Mouse (Mus musculus) brain, embryonic 18.5 days (tissue): ENCODE results near the gene Rcvrn.

Experiments used
- DNase-seq: peaks from one replicate; pipeline ENCODE4 v3.0.0-alpha.2; 2012; ENCODE audit warnings: low read depth, low spot score

The Rcvrn gene

GRCm38 (mm10) chr11:67694703-67695376, at the start of gene Rcvrn:
TSS of gene Rcvrn (plus strand) at chr11:67695326.
- DNase-seq, result no peak

GRCm38 (mm10) chr11:67647745-67648144, 47.4 kb upstream of the Rcvrn start:
- DNase-seq, result no peak

- no peak for DNase-seq
These were observed 46.3 kb upstream of the Rcvrn start for GRCm38 (mm10) chr11:67648651-67649407.

- no peak for DNase-seq
These were observed 45.0 kb upstream of the Rcvrn start for GRCm38 (mm10) chr11:67649971-67650707.

- no peak for DNase-seq
These were observed 43.4 kb upstream of the Rcvrn start for GRCm38 (mm10) chr11:67651731-67652130.

GRCm38 (mm10) chr11:67652194-67652892, 42.8 kb upstream of the Rcvrn start:
- no peak for DNase-seq

GRCm38 (mm10) chr11:67652893-67653255, 42.3 kb upstream of the Rcvrn start:
- DNase-seq, result no peak

- DNase-seq, result no peak
These were observed 41.5 kb upstream of the Rcvrn start for GRCm38 (mm10) chr11:67653521-67654090.

- no peak for DNase-seq
These were observed 40.6 kb upstream of the Rcvrn start for GRCm38 (mm10) chr11:67654514-67654913.

GRCm38 (mm10) chr11:67655236-67655959, 39.7 kb upstream of the Rcvrn start:
- no peak for DNase-seq

- no peak for DNase-seq
These were observed 38.8 kb upstream of the Rcvrn start for GRCm38 (mm10) chr11:67656366-67656765.

GRCm38 (mm10) chr11:67656811-67657210, 38.3 kb upstream of the Rcvrn start:
- no peak for DNase-seq

- DNase-seq, result no peak
These were observed 37.3 kb upstream of the Rcvrn start for GRCm38 (mm10) chr11:67657685-67658382.

GRCm38 (mm10) chr11:67661465-67661864, 33.7 kb upstream of the Rcvrn start:
- DNase-seq, result no peak

GRCm38 (mm10) chr11:67663437-67663836, 31.7 kb upstream of the Rcvrn start:
- no peak for DNase-seq

GRCm38 (mm10) chr11:67664261-67664660, 30.9 kb upstream of the Rcvrn start:
- no peak for DNase-seq

- DNase-seq, result no peak
These were observed 30.2 kb upstream of the Rcvrn start for GRCm38 (mm10) chr11:67664918-67665317.

- DNase-seq, result no peak
These were observed 29.0 kb upstream of the Rcvrn start for GRCm38 (mm10) chr11:67666129-67666528.

- no peak for DNase-seq
These were observed 27.4 kb upstream of the Rcvrn start for GRCm38 (mm10) chr11:67667531-67668332.
